Mouse (Mus musculus) Patski (cell line): ENCODE measurements at regions not wholly inside any gene's neighbourhood (a gene's known extent, or its start where the extent isn't known, plus 50 kb on each side); places are given as distances from the start of the nearest gene placed in this dataset.

Experiments used
- ATAC-seq: fragments of 100-300 bp; one replicate; pipeline ENCODE4 v1.8.0; 2021
- CTCF ChIA-PET: fragments of 350-600 bp; sonication (Branson Sonifier 250); formaldehyde crosslinking; loops from one replicate; lab custom pipeline; 2022; ENCODE audit warnings: inconsistent platforms; lab: Charles Lee
- POLR2A ChIA-PET: fragments of 350-600 bp; sonication (Branson Sonifier 250); formaldehyde crosslinking; loops from one replicate; lab custom pipeline; 2022; ENCODE audit warnings: antibody characterized with exemption, inconsistent platforms; lab: Charles Lee
- DNase-seq: peaks from one replicate; pipeline ENCODE4 v3.0.0-alpha.2; 2011; ENCODE audit warnings: low read depth, low spot score
- H3K27me3 ChIP-seq: fragments of 371-371 bp; one replicate; pipeline ENCODE4 v1.5.1; 2021
- CTCF ChIP-seq: fragments of 100-300 bp; IDR thresholded peaks from one replicate; pipeline ENCODE4 v1.5.1; 2021
- in situ Hi-C: fragments of 300-500 bp; cut with MboI; formaldehyde crosslinking; loops from 3 replicates; pipeline ENCODE4 v1.11.1; 2018; ENCODE audit warnings: low pct_unique_long_range_greater_than_20kb, mixed read lengths

DNA sequence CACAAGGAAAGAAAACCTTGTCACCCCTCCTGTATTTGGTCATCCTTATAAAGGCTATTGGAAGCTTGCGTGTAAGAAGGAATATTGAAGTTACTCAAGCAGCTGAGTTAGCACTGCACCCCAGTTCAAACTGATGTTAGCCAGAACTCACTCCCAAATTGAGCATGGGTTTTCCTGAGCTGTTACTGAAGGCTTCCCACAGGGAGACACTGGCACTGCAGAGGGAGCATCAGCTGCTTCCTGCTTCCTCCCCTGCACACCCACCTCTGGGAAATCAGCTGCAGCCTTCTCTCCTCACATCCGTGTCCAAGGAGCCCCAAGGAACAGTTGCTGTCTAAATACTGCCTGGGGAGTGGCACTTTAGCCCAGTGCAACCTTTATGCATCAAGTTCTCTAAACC is 163.2 kb upstream of the 1700066M21Rik start:
- TF ChIP-seq CTCF: no peak
- in situ Hi-C loops: no loop called here
- no peak for ATAC-seq
- H3K27me3 ChIP-seq: peaks cover 24% of the 10 kb centered on the region
- CTCF ChIA-PET: no interaction called here
- POLR2A ChIA-PET: no interaction called here
- no peak for DNase-seq

DNA sequence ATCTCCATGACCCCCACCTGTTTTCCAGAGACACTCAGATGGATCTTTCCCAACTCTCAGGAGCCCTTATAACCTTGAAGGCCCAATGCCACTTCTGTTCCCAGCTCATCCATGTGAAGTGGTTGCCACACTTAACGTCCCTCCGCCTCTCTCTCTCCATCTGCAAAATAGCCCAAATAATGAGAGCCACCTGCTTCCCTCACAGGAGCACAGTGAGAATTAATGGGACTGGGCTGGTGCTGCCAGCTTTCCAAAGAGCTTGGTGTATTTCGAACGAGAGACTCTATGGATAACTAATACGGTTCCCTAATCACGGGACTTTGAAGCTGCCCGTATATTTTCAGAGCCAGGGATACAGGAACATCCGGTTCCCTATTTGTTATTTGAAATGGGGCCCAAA is 159.8 kb upstream of the 1700066M21Rik start:
- no peak for TF ChIP-seq CTCF
- POLR2A ChIA-PET: no interaction called here
- in situ Hi-C loops: no loop called here
- ATAC-seq (no peak), DNase-seq (no peak)
- peaks cover 14% of the 10 kb centered on the region for H3K27me3 ChIP-seq
- CTCF ChIA-PET: no interaction called here

DNA sequence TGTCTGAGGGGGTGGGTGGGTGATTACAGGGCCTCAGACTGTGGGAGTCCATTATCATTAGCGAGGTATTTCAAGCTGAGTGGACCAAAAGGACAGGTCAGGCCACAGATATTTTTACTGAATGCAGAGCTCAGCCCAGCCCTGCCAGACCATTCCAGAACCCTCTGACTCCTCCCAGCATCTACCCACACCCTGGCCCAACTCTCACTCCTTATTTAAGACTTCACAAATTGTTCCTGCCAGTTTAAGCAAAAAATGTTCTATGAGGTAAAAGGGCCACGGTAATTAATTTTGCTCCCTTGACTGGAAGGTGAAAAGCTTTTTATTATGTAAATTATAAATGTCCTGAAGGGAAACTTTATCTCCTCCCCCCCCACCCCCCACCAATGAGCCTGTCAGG is 159.3 kb upstream of the 1700066M21Rik start:
- CTCF ChIA-PET: no interaction called here
- no peak for ATAC-seq
- DNase-seq: no peak
- in situ Hi-C loops: no loop called here
- no peak for TF ChIP-seq CTCF
- POLR2A ChIA-PET: no interaction called here
- H3K27me3 ChIP-seq: peaks cover 17% of the 10 kb centered on the region

DNA sequence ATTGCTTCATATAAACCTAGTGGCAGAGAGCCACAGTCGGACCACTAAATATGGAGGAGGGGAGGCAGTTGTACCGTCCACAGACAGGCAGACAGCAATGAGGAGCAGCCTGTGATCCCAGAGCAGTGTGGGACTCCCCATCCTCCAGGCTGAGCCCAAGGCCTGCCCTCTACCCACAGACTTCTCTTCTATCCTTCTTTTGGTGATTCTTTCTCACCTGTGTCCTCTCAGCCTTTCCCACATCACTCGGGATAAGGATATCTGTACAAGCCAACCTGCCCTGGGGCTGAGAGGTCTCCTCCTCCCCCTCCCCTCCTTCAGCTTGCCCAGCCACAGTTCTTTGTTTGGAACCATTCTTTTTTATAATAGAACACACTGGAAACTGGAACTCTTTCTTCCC is 158.8 kb upstream of the 1700066M21Rik start:
- no peak for ATAC-seq

DNA sequence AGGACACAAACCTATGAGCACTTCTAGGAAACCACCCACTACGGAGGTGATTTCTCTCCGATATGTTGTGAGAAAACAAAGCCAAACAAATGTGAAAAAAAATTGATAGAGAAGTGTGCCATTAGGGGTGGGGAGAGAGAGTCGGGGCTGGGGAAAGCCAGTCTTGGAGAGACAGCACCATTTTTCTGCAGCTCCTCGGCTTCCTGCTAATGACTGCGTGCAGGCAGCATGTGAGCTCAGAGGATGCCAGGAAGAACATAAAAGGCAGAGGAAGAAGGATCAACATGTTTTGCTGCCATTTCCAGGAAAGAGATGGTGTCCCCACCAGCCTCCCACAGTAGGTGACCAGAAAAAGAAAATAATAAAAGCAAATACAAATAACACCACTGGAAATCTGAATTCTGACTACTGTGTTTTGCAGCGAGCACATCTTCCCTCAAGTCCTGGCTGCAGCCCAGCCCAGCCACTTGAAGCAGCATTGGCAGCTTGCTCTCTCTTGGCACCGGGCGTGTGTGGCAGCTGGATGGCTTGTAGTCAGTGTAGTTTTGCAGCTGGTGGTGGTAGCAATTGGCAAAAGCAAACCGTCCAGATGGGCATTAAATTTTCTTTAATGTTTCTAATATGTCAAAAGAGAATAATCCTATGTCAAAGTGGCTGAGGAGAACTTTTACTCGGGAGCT is 152.9 kb upstream of the 1700066M21Rik start:
- ChIA-PET POLR2A (no interaction called here), CTCF (no interaction called here)
- DNase-seq (no peak), ATAC-seq (no peak)
- peaks cover 18% of the 10 kb centered on the region for H3K27me3 ChIP-seq
- in situ Hi-C loops: no loop called here
- no peak for TF ChIP-seq CTCF

More for the DNA sequence above, 158.8 kb upstream of the 1700066M21Rik start:
- CTCF ChIA-PET: no interaction called here
- no peak for DNase-seq
- H3K27me3 ChIP-seq: peaks cover 19% of the 10 kb centered on the region
- POLR2A ChIA-PET: no interaction called here
- in situ Hi-C loops: no loop called here
- no peak for TF ChIP-seq CTCF

DNA sequence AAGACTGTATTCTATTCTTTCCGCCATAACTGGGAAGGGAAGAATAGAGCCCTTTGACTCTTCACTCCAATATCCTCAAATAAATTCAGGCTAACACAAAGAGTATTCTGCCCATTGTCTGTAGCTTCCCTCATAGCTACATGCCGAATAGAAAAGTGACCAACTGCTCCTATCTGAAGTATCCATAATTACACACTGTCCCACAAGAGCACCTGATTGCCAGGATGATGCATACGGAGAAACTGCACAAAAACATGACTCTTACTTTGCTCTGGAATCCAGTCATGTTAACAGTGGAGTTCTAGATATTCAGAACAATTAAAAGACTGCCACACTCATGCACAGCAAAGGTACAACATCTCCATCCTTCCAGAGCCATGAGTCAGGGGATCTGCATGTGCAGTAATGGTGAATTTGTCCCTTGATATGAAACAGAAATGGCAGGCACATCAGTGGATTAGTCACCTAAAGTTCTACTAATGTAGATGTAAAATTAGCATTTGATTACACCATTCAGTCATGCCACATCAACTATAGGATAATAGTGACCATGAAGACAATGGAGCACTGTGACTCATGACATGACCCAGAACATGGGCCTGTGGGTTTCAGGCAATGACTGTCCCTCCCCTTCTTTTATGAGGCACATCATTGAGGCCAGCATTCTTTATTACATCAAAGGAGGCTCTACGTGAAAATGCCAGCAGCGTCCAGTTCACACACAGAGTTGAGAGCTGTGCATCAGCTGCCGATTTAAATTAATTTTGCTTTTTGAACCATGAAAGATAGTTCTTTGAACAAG is 133.6 kb upstream of the 1700066M21Rik start:
- DNase-seq: no peak
- no peak for TF ChIP-seq CTCF
- POLR2A ChIA-PET: no interaction called here
- CTCF ChIA-PET: no interaction called here
- in situ Hi-C loops: no loop called here
- ATAC-seq: no peak
- H3K27me3 ChIP-seq: peaks cover 7% of the 10 kb centered on the region

DNA sequence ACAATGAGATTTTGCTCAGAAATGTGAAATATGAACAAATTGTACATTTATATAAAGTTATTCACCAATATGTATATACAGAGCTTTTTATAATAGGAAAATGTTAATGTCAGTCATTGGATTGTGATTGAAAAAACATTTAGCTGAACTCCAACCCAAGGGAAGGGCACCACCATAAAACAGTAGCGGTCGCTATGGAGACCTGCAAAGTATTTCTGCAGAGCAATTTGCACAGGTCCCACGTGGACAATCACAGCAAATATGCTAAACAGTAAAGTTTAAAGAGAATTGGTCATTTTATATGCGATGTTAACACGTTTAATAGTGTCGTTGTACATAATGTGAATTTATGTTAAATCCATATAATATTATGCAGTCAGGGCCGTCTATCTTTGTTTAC is 117.8 kb upstream of the 1700066M21Rik start:
- ATAC-seq: no peak
- no peak for TF ChIP-seq CTCF
- in situ Hi-C loops: no loop called here
- ChIA-PET POLR2A (no interaction called here), CTCF (no interaction called here)
- H3K27me3 ChIP-seq: peaks cover 53% of the 10 kb centered on the region
- no peak for DNase-seq

DNA sequence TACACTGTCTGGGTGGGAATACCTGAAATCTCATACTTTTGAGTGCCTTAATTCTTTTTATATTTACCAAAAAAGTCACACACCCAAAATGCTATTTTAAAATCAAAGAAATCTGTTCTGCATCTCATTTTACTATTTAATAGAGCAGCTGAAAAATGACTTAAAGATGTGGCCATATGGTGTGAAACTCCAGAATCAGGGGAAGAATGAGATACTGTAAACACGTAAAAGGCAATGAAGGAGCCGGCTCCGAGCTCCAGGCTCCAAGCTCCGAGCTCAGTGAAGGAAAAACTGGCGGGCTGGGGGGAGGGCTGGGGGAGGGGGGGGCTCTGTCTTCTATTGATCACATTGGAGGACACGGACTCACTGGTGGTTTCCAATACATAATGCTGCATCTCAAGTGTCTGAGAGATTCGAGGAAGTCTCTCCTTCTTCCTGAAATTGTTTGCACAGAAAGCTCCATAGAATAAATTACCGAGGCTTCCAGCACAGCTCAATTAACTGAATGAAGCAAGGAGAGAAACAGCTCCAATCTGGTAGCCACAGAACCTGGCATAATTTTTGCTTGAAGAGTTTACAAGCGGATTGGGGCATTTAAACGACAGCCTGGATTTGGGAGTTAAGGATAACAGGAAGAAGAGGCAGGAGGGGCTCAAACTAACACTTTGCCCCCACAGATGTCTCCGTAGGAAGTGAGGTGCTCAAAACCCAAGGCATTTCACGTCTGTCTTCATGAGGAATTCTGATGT is 112.2 kb upstream of the 1700066M21Rik start:
- in situ Hi-C loops: no loop called here
- no peak for TF ChIP-seq CTCF
- CTCF ChIA-PET: no interaction called here
- no peak for ATAC-seq
- POLR2A ChIA-PET: no interaction called here
- no peak for DNase-seq
- H3K27me3 ChIP-seq: peaks cover 37% of the 10 kb centered on the region

- in situ Hi-C loops: no loop called here
- POLR2A ChIA-PET: no interaction called here
- CTCF ChIA-PET: no interaction called here
Observed at GRCm38 (mm10) chr1:57266695-57267094, 110.7 kb upstream of the 1700066M21Rik start.

GRCm38 (mm10) chr1:57267851-57268250 is 109.6 kb upstream of the 1700066M21Rik start:
- no peak for ATAC-seq
- CTCF ChIA-PET: no interaction called here
- POLR2A ChIA-PET: no interaction called here
- in situ Hi-C loops: no loop called here
- no peak for TF ChIP-seq CTCF
- peaks cover 40% of the 10 kb centered on the region for H3K27me3 ChIP-seq
- DNase-seq: no peak

More at GRCm38 (mm10) chr1:57266695-57267094, 110.7 kb upstream of the 1700066M21Rik start:
- no peak for DNase-seq
- H3K27me3 ChIP-seq: peaks cover 31% of the 10 kb centered on the region
- no peak for ATAC-seq
- TF ChIP-seq CTCF: no peak
